Mouse (Mus musculus) thymus, postnatal 10 days (tissue): ENCODE results near the gene Csnk2a2.

Source experiments
- DNase-seq, 2 experiments: peaks; one replicate each; pipeline ENCODE4 v3.0.0; 2021; ENCODE audit warnings: low spot score in 2 of 2

The Csnk2a2 gene

GRCm38 (mm10) chr8:95490006-95490405 lies at the start of gene Csnk2a2:
Gene Csnk2a2 (minus strand): TSS chr8:95490039.
- no peak for DNase-seq

GRCm38 (mm10) chr8:95539487-95539886 lies 49.6 kb upstream of the Csnk2a2 start:
- no peak for DNase-seq

DNA sequence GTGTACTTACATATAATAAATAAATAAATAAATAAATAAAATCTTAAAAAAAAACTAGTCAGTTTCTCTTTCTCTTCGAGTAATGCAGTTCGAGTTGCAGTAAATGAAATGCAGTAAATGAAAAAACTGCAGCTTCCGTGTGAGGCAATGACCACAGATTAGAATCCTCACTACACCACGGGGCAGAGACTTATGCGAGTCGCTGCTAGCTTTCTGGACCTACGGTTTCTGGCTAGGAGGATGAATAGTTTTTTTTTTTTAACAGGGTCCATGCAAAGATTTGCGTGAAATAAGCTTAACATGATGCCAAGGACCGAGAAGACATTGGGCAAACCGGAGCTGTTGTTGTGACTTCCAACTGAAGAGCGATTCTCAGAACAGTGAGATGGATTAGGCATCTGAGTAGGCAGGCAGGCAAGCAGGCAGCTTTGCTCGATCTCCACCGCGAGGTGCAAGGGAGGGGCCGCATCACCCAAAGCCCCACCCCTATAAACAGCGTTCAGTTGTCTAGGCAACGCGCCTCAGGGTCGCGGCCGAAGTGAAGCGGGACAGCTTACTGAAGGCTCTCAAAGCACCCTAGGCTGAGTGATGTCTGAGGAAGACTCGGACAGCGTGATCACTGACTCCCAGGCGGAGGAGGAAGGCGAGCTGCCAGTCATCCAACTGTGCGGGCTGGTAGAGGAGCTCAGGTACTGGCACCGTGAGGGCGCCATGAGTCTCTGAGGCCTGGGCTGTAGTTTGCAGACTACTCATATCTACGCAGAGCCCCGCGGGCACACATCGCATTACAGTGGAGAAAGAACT lies 43.9 kb upstream of the Csnk2a2 start, which contains the start of gene Ccdc113:
TSS of gene Ccdc113 (plus strand) at position 502 of the 804 bp plus-strand sequence.
- DNase-seq = peak in 1 of 2 experiments; percentile 10

DNA sequence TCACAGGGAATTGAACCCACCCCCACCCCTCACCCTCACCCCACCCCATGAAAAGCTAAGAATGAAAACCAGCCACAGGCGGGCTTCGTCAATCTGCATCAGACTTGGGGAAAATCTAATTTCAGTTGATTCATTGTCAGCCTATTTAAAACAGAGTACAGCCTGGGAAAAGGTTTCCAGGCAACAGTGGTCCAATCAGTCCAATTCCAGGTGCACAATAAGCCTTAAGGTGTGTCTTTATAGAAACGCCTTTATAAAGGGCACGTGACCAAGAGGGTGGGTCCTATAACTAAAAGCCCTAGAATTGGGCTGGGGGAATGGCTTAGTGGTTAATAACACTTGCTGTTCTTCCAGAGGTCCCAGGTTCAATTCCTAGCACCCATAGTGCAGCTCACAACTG lies 42.4 kb upstream of the Csnk2a2 start:
- DNase-seq = no peak

GRCm38 (mm10) chr8:95528750-95529310 lies 39.0 kb upstream of the Csnk2a2 start:
- peak in 1 of 2 experiments; percentile 10 for DNase-seq

- no peak for DNase-seq
Observed at GRCm38 (mm10) chr8:95528194-95528593, 38.4 kb upstream of the Csnk2a2 start.

GRCm38 (mm10) chr8:95523991-95524390 lies 34.2 kb upstream of the Csnk2a2 start:
- no peak for DNase-seq

DNA sequence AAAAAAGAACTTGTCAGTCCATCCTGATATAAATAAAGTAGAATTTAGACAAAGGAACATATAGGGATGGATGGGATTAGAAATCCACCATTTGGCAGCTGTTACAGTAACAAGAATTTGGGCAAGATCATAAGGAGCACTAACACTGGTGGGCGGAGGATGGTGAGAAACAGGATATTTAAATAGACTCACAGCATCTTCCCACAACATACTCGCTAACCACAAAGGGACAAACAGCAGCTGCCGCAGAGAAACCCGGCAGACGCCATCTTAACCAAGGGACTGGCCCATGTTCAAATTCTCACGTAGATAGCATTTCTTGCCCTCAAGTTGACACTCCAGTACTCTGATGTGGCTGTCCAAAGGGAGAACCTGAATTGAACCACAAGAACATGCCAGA lies 27.1 kb upstream of the Csnk2a2 start:
- DNase-seq = no peak

- DNase-seq = no peak
Observed at GRCm38 (mm10) chr8:95513219-95513618, 23.4 kb upstream of the Csnk2a2 start.

DNA sequence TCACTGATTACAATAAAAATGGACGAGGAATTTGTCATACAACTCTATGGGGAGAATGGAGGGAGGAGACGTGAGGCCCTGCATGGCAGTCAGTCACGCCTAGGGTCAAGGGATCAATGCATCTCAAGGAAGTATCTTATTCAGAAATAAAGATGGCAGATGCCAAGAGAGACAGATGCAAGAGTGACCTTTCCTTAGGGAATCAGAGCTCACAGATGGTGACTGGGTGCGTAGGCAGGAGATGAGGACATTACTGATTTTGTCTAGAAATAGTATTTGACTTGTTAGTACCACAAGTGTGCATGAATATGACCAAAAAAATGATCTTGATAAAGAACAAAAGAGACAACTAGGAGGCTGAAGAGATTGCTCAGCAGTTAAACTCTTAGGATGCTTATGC lies 22.4 kb upstream of the Csnk2a2 start:
- DNase-seq = no peak

GRCm38 (mm10) chr8:95506245-95506644 lies 16.4 kb upstream of the Csnk2a2 start:
- DNase-seq = no peak

DNA sequence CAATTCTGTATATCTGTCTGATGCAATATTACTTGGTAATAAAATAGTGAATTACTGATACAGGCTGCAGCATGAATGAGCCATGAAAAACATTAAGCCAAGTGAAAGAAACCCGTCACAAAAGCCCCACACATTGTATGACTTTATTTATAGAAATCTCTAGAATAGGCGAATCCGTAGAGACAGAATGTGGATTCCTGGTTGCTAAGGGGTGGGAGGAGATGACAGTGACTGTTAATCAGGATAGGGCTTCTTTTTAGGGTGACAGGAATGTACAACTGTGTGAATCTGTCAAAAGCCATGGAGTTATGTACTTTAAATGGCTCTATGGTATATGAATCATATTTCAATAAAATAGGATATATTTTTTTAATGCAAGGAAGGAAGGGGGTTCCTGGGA lies 15.8 kb upstream of the Csnk2a2 start:
- no peak for DNase-seq

DNA sequence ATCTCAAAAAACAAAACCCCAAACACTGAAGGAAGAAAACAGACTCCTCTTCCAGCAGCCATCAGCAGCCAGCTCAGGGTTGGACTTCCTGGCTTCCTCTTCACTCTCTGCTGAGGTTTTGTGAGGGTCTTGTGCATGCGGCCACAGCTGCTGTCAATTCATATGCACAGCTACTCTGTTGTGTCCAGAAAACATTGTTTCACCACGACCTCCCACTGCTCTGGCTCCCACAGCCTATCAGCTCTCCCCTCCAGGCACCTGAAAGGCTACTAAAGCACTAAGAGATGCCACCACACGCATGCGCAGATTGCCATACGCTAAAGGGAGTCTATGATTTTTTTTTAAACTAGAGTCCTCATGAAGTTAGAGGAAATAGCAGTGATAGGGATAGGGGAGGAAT lies 15.0 kb upstream of the Csnk2a2 start:
- DNase-seq = no peak

DNA sequence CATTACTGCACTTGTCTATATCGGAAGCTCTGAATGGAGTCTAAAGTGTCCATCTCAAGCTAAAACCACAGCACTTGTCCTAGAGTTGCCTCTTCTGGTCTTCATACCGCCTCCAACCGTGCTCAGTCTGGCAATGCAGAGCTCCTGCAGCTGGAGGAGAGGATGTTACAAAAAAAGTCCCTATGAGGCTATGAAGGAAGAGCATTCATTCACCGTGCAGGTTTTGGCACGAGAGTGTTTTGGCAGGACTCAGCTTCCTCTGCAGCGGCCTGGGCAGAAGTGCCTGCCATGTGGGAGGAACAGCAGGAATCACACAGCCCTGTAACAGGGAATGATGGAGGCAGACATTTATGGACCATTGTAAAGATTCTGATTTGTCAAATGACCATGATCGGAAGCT lies 12.6 kb upstream of the Csnk2a2 start:
- no peak for DNase-seq

GRCm38 (mm10) chr8:95500436-95500835 lies 10.6 kb upstream of the Csnk2a2 start:
- DNase-seq = no peak

- DNase-seq = no peak
Observed at GRCm38 (mm10) chr8:95499266-95500064, 9.6 kb upstream of the Csnk2a2 start.

GRCm38 (mm10) chr8:95497821-95498220 lies 8.0 kb upstream of the Csnk2a2 start:
- DNase-seq = no peak

GRCm38 (mm10) chr8:95496420-95496819 lies 6.6 kb upstream of the Csnk2a2 start:
- DNase-seq = no peak

GRCm38 (mm10) chr8:95495444-95495843 lies 5.6 kb upstream of the Csnk2a2 start:
- DNase-seq = no peak

DNA sequence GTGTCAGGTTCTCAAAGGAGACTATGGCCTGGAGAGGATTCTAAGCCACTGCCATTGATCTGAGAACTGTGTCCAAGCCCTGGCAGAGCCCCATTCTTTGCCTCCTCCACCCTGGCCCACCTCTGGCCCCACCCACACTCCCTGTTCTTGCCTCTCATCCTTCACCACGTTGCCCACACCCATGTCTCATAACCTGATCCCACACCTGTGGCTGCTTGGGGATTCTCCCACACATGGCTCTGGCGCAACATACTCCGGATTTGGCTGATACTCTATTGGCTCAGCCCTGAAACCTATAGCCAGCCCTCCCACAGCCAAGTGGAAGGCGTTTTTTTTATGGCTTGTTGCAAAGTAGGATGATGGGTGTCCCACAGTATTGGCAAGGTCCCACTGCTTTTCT lies 2.2 kb upstream of the Csnk2a2 start:
- DNase-seq = no peak

- DNase-seq = peak; percentile 71 to 91
Observed at GRCm38 (mm10) chr8:95488698-95489332, 1.0 kb downstream of the Csnk2a2 start.
